Mouse (Mus musculus) right cerebral cortex, postnatal 36 days (tissue): Measurements from ENCODE around the gene Tgtp1.
"Not testable (repeated sequence)": the region's sequence is repeated elsewhere in the genome, so short reads cannot be mapped to it uniquely, and the experiment has no call there.

Experiments used
- DNase-seq, 2 experiments: peaks; one replicate each; pipeline ENCODE4 v3.0.0; 2022; ENCODE audit warnings: low spot score in 2 of 2, mixed read lengths in 1 of 2

The Tgtp1 gene

GRCm38 (mm10) chr11:48994018-48994417, at the start of gene Tgtp1:
TSS of gene Tgtp1 (minus strand) at chr11:48994172.
- DNase-seq: not testable (repeated sequence)

GRCm38 (mm10) chr11:49012074-49012473, 18.1 kb upstream of the Tgtp1 start:
- DNase-seq: not testable (repeated sequence)

- DNase-seq: not testable (repeated sequence)
Measured at GRCm38 (mm10) chr11:49006785-49007184, 12.8 kb upstream of the Tgtp1 start.

- DNase-seq: not testable (repeated sequence)
Measured at GRCm38 (mm10) chr11:49006317-49006716, 12.3 kb upstream of the Tgtp1 start.

GRCm38 (mm10) chr11:49000411-49000810, 6.4 kb upstream of the Tgtp1 start:
- not testable (repeated sequence) for DNase-seq

GRCm38 (mm10) chr11:48993296-48993695, 676 bp downstream of the Tgtp1 start:
- DNase-seq: not testable (repeated sequence)

GRCm38 (mm10) chr11:48991740-48992520, 2.0 kb downstream of the Tgtp1 start, which contains the start of gene Gm12185:
TSS of gene Gm12185 (minus strand) at chr11:48992226.
- not testable (repeated sequence) for DNase-seq

- not testable (repeated sequence) for DNase-seq
Measured at GRCm38 (mm10) chr11:48989981-48990380, 4.0 kb downstream of the Tgtp1 start.

GRCm38 (mm10) chr11:48988219-48988618, 5.8 kb downstream of the Tgtp1 start:
- DNase-seq: not testable (repeated sequence)

- DNase-seq: not testable (repeated sequence)
Measured at GRCm38 (mm10) chr11:48982848-48983247, 11.1 kb downstream of the Tgtp1 start.

GRCm38 (mm10) chr11:48980052-48980451, 13.9 kb downstream of the Tgtp1 start:
- not testable (repeated sequence) for DNase-seq

GRCm38 (mm10) chr11:48979251-48979650, 14.7 kb downstream of the Tgtp1 start, which contains the start of gene 9930111J21Rik1:
TSS of gene 9930111J21Rik1 (minus strand) at chr11:48979398.
- DNase-seq: not testable (repeated sequence)

- not testable (repeated sequence) for DNase-seq
Measured at GRCm38 (mm10) chr11:48978240-48978939, 15.6 kb downstream of the Tgtp1 start, which contains the start of gene Olfr56. TSS of gene Olfr56 (plus strand) at chr11:48978889.

- DNase-seq: not testable (repeated sequence)
Measured at GRCm38 (mm10) chr11:48974686-48975085, 19.3 kb downstream of the Tgtp1 start.

GRCm38 (mm10) chr11:48946090-48946489, 47.9 kb downstream of the Tgtp1 start, which contains the start of gene Psme2b:
TSS of gene Psme2b (minus strand) at chr11:48946190.
- DNase-seq: not testable (repeated sequence)

- not testable (repeated sequence) for DNase-seq
Measured at GRCm38 (mm10) chr11:48939286-48939685, 54.7 kb downstream of the Tgtp1 start.
